Mouse (Mus musculus) thymus, postnatal 36 days (tissue): ENCODE measurements at regions not wholly inside any gene's neighbourhood (a gene's known extent, or its start where the extent isn't known, plus 50 kb on each side); places are given as distances from the start of the nearest gene placed in this dataset.

Experiments used
- DNase-seq, 2 experiments: peaks; one replicate each; pipeline ENCODE4 v3.0.0; 2022; ENCODE audit warnings: mixed read lengths in 2 of 2

GRCm38 (mm10) chr4:32183791-32184190 lies 54.8 kb upstream of the Bach2 start:
- DNase-seq, result no peak

GRCm38 (mm10) chr4:32185986-32186385 lies 52.6 kb upstream of the Bach2 start:
- DNase-seq, result no peak

GRCm38 (mm10) chr4:32187154-32187553 lies 51.5 kb upstream of the Bach2 start:
- no peak for DNase-seq

GRCm38 (mm10) chr4:32188076-32188475 lies 50.5 kb upstream of the Bach2 start:
- DNase-seq, result no peak

GRCm38 (mm10) chr4:32188752-32189415 lies 49.7 kb upstream of the Bach2 start:
- no peak for DNase-seq
